Mouse (Mus musculus): ENCODE results near the gene Irx4. TPM values are rescaled to one million over a fixed set of nuclear protein-coding genes. Genes with fewer than 3 reads are reported as not detected.
A peak's percentile ranks its signal among the peaks of the same experiment; 100 is the strongest.

Irx4 gene
- polyA plus RNA-seq, 1 experiment, result 0.70 TPM

DNA sequence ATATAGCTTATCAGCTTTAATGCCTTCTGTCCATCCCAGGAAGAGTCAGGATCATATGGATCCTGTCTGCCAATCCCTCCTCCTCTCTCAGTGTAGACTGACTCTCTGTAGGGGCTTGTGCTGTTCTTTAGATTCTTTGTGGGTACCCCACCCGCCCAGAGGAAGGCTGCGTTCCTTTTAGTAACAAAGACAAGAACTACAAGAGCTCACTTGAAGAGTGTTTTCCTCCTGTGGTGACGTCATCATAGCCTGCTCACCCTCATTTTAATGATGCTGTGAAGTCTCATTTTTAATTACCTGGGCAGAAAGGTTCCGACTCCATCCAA is 45.8 kb downstream of the Irx4 start:
- TF ChIP-seq CTCF (IDR thresholded peaks at IDR 0.05; ENCODE audit: borderline replicate concordance, insufficient read depth, low read depth, low read length), result no peak
- TF ChIP-seq POLR2A (IDR thresholded peaks at IDR 0.05; ENCODE audit: borderline replicate concordance, insufficient read depth, low read length), result no peak

DNA sequence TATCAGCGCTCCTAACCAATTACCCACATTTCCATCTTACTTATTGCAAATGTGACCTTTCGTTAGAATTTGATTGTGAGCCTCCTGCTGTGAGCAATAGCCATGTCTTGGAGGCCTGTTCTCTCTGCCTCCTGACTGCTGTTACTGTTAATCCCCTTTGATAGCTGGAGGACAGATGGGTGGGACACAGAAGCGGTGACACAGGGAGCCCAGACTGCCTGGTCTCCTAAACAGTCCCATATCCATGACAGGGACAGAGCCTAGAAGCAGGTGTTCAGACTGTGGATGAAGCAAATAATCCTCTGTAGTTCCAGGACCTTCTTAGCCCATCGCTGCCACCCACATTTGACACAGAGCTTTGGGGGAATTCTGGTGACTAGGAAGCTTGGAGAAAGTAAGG is 46.2 kb downstream of the Irx4 start:
- Histone ChIP-seq H3K27me3 (ENCODE audit: control insufficient read depth, insufficient read depth, low read length) (no peaks in the 10 kb centered on the region), H3K27ac (ENCODE audit: insufficient read depth, low read length) (no peak overlapping the region), H3K4me3 (replicated peaks; ENCODE audit: insufficient read depth, low read depth, low read length) (no peak overlapping the region), H3K4me1 (ENCODE audit: control insufficient read depth, insufficient read depth, low read length) (no peaks in the 10 kb centered on the region)
- 55% methylated on average over 4 of the region's 4 CpGs for WGBS
- no peak for TF ChIP-seq POLR2A (IDR thresholded peaks at IDR 0.05; ENCODE audit: borderline replicate concordance, insufficient read depth, low read length)
- TF ChIP-seq CTCF (IDR thresholded peaks at IDR 0.05; ENCODE audit: borderline replicate concordance, insufficient read depth, low read depth, low read length), result no peak
- no peak for DNase-seq

More for the DNA sequence above, 45.8 kb downstream of the Irx4 start:
- WGBS, result 57% methylated on average over 4 of the region's 4 CpGs
- Histone ChIP-seq H3K4me3 (replicated peaks; ENCODE audit: insufficient read depth, low read depth, low read length) (no peak overlapping the region), H3K27me3 (ENCODE audit: control insufficient read depth, insufficient read depth, low read length) (no peaks in the 10 kb centered on the region), H3K27ac (ENCODE audit: insufficient read depth, low read length) (no peak overlapping the region), H3K4me1 (ENCODE audit: control insufficient read depth, insufficient read depth, low read length) (no peaks in the 10 kb centered on the region)
- DNase-seq, result no peak

DNA sequence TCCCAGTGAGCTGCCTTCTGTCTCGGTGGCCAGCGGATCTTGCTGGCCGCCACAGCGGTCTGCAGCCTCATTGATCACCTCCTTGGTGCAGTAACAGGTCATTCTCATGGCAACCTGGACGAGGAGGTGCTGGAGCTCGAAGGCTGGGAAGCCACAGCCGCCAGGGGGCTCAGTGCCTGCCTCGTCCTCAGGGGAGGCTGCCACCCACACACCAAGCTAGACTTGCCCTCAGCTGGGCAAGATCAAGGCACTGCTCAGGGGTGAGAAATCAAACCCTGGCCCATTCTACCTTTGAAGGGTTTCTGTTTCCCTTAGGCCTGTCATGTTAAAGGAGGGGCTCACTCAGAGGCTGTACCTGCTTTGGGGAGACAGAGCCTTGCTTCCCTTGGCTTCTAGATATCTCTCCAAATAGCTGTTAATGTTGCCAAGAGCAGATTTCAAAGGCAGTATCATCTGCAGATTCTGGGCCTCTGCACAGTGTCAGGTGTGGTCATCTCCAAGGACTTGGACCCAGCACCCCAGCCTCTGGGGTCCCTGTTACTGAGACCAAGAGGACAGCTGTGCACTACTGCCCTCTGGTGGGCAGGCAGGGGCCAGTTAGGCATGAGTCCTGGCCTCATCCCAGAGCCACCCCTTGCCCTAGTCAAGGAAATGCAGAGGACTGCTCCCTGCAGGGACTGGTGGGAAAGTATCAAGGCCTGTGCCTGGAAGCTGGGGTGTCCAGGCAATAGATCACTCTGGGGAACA is 50.1 kb downstream of the Irx4 start:
- peak; percentile 33; the same call in 1 of the 2 replicates for TF ChIP-seq CTCF (IDR thresholded peaks at IDR 0.05; ENCODE audit: borderline replicate concordance, insufficient read depth, low read depth, low read length)
- TF ChIP-seq POLR2A (IDR thresholded peaks at IDR 0.05; ENCODE audit: borderline replicate concordance, insufficient read depth, low read length), result no peak
- no peak overlapping the region for H3K27ac ChIP-seq (ENCODE audit: insufficient read depth, low read length)
- no peaks in the 10 kb centered on the region for H3K27me3 ChIP-seq (ENCODE audit: control insufficient read depth, insufficient read depth, low read length)
- 26% methylated on average over 8 of the region's 8 CpGs for WGBS
- H3K4me1 ChIP-seq (ENCODE audit: control insufficient read depth, insufficient read depth, low read length), result no peaks in the 10 kb centered on the region
- H3K4me3 ChIP-seq (replicated peaks; ENCODE audit: insufficient read depth, low read depth, low read length), result no peak overlapping the region
- DNase-seq, result no peak

Other genes with a start within 250 kb of the Irx4 start
- 72.6 and 74.3 TPM in 2 replicates for gene Mrpl36, start 68.0 kb downstream of the Irx4 start, polyA plus RNA-seq (2012; rRNA removed)
- gene Ndufs6, start 68.1 kb downstream of the Irx4 start, polyA plus RNA-seq (2012; rRNA removed), result 271 and 306 TPM in 2 replicates
- gene Lpcat1, start 206.7 kb downstream of the Irx4 start, polyA plus RNA-seq (2012; rRNA removed), result 38.4 and 38.8 TPM in 2 replicates